Mouse (Mus musculus): Measurements from ENCODE around the gene Vash1. TPM values are rescaled to one million over a fixed set of nuclear protein-coding genes. Genes with fewer than 3 reads are reported as not detected.

Gene Vash1
- polyA plus RNA-seq, 1 experiment from 2014 or later: 10.7 TPM

DNA sequence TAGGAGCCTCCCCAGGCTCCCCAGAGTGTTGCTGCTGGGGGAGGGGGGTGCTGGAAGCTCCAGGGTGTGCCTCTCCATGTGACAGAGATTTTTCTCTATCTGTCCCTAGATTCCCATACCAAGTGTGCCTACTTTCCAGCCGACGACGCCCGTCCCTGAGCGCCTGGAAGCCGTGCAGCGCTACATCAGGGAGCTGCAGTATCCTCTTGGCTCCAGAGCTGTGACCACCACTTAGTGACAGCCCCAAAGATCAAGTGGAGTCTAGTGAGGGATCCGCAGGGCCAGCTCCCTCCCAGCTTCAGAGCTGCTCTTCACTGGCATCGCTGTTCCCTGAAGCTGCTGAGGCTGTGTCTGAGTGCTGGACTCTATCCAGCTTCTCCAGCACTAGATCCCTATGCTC, 6.8 kb downstream of the Vash1 start:
- ATAC-seq (replicated peaks; ENCODE audit: low FRiP score): no peak
- H3K4me1 ChIP-seq: peaks cover 26% of the 10 kb centered on the region
- no peak overlapping the region for H3K9ac ChIP-seq
- 74% methylated on average over 9 of the region's 9 CpGs for WGBS
- no peak overlapping the region for H3K4me3 ChIP-seq (replicated peaks)
- peaks cover 6% of the 10 kb centered on the region; the same call in 1 of the 2 replicates for H3K36me3 ChIP-seq
- no peaks in the 10 kb centered on the region for H3K27me3 ChIP-seq
- no peak overlapping the region for H3K27ac ChIP-seq
- no peaks in the 10 kb centered on the region for H3K9me3 ChIP-seq (replicated peaks)
- no peak overlapping the region for H3K4me2 ChIP-seq

DNA sequence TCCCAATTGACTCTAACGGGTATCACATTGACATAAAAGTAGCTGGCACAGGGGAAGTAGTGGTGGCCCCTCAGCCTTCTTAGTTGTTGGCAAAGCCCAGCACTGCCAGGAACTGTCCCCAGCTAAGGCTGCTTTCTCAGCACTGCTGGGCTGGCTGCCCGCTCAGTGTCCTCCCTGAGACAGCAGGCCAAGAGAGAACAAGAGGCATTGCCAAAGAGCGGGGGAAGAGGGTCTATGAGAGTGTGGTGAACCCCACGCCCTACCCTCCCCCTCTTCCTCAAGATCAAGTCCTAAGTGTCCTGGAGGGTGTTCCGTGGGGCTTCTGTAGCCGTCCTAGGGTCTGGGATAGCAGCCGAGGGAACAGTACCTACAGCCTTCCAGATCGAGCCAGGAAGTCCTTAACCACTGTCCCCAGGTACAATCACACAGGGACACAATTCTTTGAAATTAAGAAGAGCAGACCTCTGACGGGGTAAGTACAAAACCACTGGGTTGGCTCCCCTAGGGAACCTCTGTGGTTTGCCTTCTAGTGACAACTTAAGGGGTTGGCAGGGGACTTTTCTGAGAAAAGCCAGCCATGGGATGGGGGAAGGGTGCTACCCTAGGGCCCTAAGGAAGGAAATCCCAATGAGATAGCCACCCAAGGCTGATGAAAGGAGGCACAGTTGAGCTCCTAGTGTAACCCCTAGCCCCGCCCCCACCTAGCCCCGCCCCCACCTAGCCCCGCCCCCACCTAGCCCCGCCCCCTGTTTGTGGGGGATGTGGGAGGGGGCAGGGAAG, 8.2 kb downstream of the Vash1 start:
- Histone ChIP-seq H3K4me3 (replicated peaks) (no peak overlapping the region), H3K4me2 (no peak overlapping the region), H3K9ac (no peak overlapping the region), H3K36me3 (peaks cover 6% of the 10 kb centered on the region; the same call in 1 of the 2 replicates), H3K27ac (peak overlapping the region; percentile 74), H3K27me3 (no peaks in the 10 kb centered on the region), H3K9me3 (replicated peaks) (no peaks in the 10 kb centered on the region), H3K4me1 (peaks cover 31% of the 10 kb centered on the region)
- 65% methylated on average over 13 of the region's 13 CpGs for WGBS
- ATAC-seq (replicated peaks; ENCODE audit: low FRiP score): no peak

DNA sequence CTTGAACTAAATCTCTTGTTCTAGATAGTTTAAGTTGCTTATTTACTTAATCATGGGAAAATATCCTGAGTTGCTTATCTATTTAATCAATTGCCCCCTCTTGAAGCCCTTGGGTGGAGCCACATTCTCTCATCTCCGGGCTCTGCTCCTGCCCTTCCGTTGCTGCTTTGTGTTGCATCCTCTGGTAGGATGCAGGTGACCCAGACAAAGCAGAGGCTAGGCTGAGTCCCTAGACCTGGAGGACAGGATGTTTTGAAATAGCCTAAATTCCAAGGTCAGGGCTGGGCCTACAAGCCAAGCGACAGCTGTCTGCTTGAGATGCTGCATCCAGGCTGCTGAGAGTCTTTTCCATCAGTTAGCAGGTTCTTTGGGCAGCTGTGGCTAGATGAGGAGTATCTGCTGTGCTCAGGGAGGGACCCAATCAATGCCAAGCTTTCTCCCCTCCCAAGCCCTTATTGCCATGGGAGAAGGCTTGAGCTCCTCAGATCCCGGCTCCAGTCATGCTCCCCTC, 9.0 kb downstream of the Vash1 start:
- H3K9ac ChIP-seq: no peak overlapping the region
- no peak overlapping the region for H3K4me2 ChIP-seq
- peak overlapping the region; percentile 74 for H3K27ac ChIP-seq
- ATAC-seq (replicated peaks; ENCODE audit: low FRiP score): peak; percentile 9; the same call in 1 of the 2 replicates
- WGBS: 68% methylated on average over 4 of the region's 4 CpGs
- no peaks in the 10 kb centered on the region for H3K9me3 ChIP-seq (replicated peaks)
- peaks cover 35% of the 10 kb centered on the region for H3K4me1 ChIP-seq
- H3K36me3 ChIP-seq: peaks cover 6% of the 10 kb centered on the region; the same call in 1 of the 2 replicates
- H3K27me3 ChIP-seq: no peaks in the 10 kb centered on the region
- no peak overlapping the region for H3K4me3 ChIP-seq (replicated peaks)

DNA sequence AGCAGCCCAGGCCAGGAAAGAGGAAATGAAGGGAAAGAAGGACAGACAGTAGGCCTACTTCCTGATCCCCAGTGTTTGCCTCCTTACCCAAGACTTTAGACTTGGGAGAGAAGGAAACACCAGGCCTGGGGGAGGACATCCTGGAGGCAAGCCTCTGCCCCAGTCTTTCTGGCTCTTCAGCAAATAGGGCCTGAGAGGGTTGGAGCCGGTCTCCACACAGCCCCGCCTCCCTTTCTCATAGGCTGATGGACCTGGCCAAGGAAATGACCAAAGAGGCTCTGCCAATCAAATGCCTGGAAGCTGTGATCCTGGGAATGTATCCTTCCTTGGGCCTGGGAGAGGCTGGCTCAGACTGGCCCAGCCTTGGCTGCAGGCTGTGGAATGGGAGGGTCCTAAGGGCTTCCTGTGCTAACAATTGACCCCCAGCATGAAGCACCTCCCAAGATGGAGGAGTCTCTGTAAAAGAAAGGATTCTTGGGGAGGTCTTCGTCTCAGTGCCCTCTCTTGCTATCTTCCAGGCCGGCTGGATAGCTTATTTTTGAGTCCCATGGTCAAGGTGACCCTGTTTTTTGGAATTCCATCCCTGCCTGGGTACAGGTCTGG, 9.6 kb downstream of the Vash1 start:
- peaks cover 6% of the 10 kb centered on the region; the same call in 1 of the 2 replicates for H3K36me3 ChIP-seq
- H3K4me3 ChIP-seq (replicated peaks): no peak overlapping the region
- 78% methylated on average over 4 of the region's 4 CpGs for WGBS
- H3K4me1 ChIP-seq: peaks cover 40% of the 10 kb centered on the region
- H3K9ac ChIP-seq: no peak overlapping the region
- H3K27ac ChIP-seq: peak overlapping the region; percentile 74
- no peaks in the 10 kb centered on the region for H3K9me3 ChIP-seq (replicated peaks)
- no peaks in the 10 kb centered on the region for H3K27me3 ChIP-seq
- peak; percentile 53; the same call in 1 of the 2 replicates for ATAC-seq (replicated peaks; ENCODE audit: low FRiP score)
- no peak overlapping the region for H3K4me2 ChIP-seq

DNA sequence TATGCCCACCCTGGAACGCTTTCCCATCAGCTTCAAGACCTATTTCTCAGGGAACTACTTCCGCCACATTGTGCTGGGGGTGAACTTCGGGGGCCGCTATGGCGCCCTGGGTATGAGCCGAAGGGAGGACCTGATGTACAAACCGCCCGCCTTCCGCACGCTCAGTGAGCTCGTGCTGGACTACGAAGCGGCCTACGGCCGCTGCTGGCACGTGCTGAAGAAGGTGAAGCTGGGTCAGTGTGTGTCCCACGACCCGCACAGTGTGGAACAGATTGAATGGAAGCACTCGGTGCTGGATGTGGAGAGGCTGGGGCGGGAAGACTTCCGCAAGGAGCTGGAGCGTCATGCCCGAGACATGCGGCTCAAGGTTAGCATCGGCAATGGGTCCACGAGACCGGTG, 10.4 kb downstream of the Vash1 start:
- H3K27ac ChIP-seq: no peak overlapping the region
- peaks cover 6% of the 10 kb centered on the region; the same call in 1 of the 2 replicates for H3K36me3 ChIP-seq
- H3K9me3 ChIP-seq (replicated peaks): no peaks in the 10 kb centered on the region
- no peak overlapping the region for H3K4me2 ChIP-seq
- H3K4me3 ChIP-seq (replicated peaks): no peak overlapping the region
- no peak for ATAC-seq (replicated peaks; ENCODE audit: low FRiP score)
- peaks cover 46% of the 10 kb centered on the region for H3K4me1 ChIP-seq
- no peak overlapping the region for H3K9ac ChIP-seq
- WGBS: 97% methylated on average over 27 of the region's 27 CpGs
- no peaks in the 10 kb centered on the region for H3K27me3 ChIP-seq

DNA sequence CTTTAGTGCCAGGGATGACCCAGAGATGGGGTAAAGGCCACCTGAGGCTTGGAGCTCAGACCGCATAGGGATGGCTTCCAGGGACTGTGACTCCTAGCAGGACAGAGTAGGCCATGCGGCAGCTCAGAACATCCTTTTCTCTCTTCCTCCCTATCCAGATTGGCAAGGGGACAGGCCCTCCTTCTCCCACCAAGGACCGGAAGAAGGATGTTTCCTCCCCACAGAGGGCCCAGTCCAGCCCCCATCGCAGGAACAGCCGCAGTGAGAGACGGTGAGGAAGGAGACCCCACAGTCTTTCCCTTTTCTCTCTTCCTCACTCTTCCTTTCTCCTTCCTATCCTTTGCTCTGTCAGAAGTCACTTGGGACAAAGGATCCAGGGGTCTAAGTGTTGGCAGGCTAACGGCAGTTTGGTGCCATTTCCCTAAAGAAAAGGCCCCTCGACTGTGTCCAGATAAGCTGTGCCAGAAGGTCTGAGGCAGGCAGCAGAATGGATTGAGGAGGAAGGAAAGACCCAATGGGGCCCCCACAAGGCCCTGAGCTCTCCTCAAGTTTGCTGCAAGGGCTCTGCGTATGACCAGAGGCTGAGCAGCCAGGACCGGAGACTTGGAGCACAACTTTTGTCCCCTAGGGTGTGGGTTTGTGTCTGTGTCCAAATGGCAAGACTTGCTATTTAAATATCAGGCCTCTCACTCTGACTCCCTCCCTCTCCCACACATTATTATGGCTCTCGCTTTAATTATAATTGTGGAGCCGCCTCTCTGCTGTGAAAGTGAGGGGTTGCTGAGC, 12.4 kb downstream of the Vash1 start:
- WGBS: 67% methylated on average over 12 of the region's 12 CpGs

DNA sequence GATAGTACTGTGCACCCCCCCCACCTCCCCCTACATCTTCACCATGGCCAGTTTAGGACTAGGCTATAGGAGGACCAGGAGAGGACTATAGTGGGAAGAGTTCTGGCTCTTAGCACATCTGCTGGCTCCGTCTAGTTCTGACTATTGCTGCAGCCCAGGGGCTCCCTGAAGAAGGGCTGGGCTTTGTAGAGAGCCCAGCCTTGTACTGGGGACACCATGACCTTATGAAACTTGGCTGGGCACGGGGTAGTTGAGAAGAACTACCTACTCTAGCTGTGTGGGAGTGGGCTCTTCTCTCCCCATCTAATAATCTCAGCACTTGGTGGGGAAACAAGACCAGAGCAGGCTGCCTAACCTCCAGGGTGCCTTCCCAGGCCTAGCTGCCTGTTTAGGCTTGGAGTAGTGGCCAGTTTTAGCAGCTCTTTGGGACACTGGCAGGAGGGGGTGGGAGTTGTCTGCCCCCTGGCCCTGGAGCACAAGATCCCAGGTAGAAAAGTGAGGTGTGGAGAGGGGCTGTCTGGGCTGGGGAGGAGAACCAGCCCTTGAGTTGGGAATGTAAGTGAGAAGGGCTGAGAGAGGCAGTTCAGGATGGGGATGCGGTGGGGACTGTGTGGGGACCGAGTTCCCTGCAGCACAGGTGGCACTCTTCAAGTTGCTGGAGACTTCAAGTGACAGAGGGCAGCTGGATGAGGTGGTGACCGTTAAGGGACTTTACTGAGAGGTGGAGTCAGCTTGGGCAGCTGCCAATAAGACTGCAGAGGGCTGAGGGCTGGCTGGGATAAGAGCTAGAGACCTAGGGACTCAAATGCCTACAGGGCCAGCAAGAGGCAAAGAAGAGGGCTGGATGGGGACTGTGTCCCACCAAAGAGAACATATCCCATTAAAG, 14.2 kb downstream of the Vash1 start:
- ATAC-seq (replicated peaks; ENCODE audit: low FRiP score): peak; percentile 74
- Histone ChIP-seq H3K27me3 (no peaks in the 10 kb centered on the region), H3K4me3 (replicated peaks) (no peak overlapping the region), H3K27ac (peak overlapping the region; percentile 63), H3K9ac (no peak overlapping the region), H3K4me1 (peaks cover 34% of the 10 kb centered on the region), H3K4me2 (no peak overlapping the region), H3K9me3 (replicated peaks) (no peaks in the 10 kb centered on the region), H3K36me3 (peaks cover 6% of the 10 kb centered on the region; the same call in 1 of the 2 replicates)
- 32% methylated on average over 5 of the region's 5 CpGs for WGBS

More for the DNA sequence above, 12.4 kb downstream of the Vash1 start:
- no peak overlapping the region for H3K4me2 ChIP-seq
- no peaks in the 10 kb centered on the region for H3K27me3 ChIP-seq
- no peak for ATAC-seq (replicated peaks; ENCODE audit: low FRiP score)
- no peak overlapping the region for H3K4me3 ChIP-seq (replicated peaks)
- H3K27ac ChIP-seq: peak overlapping the region; percentile 41; the same call in 1 of the 2 replicates
- no peak overlapping the region for H3K9ac ChIP-seq
- no peaks in the 10 kb centered on the region for H3K9me3 ChIP-seq (replicated peaks)
- peaks cover 46% of the 10 kb centered on the region for H3K4me1 ChIP-seq
- peaks cover 6% of the 10 kb centered on the region; the same call in 1 of the 2 replicates for H3K36me3 ChIP-seq

DNA sequence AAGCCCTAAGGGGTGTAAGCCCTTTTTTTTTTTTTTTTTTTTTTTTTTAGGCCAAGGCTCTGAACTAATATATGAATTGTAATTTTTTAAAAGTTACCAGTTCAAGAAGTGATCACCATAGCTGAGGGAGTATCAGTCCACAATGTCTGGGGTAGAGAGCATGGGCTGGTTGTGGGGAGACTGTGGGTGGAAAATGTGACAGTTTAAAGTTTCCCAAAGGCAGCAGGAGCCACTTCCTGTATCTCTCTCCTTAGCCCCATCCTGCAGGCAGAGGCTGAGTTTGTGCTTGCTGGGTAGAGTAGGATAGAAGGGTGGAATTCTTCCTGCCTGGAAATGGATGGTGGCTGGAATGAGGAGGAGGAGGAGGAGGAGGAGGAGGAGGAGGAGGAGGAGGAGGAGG, 14.9 kb downstream of the Vash1 start:
- no peak overlapping the region for H3K4me2 ChIP-seq
- H3K27ac ChIP-seq: peak overlapping the region; percentile 63; the same call in 1 of the 2 replicates
- no peak for ATAC-seq (replicated peaks; ENCODE audit: low FRiP score)
- no peak overlapping the region for H3K9ac ChIP-seq
- H3K36me3 ChIP-seq: peaks cover 3% of the 10 kb centered on the region; the same call in 1 of the 2 replicates
- H3K4me3 ChIP-seq (replicated peaks): no peak overlapping the region
- no peaks in the 10 kb centered on the region for H3K27me3 ChIP-seq
- peaks cover 31% of the 10 kb centered on the region for H3K4me1 ChIP-seq
- H3K9me3 ChIP-seq (replicated peaks): no peaks in the 10 kb centered on the region

DNA sequence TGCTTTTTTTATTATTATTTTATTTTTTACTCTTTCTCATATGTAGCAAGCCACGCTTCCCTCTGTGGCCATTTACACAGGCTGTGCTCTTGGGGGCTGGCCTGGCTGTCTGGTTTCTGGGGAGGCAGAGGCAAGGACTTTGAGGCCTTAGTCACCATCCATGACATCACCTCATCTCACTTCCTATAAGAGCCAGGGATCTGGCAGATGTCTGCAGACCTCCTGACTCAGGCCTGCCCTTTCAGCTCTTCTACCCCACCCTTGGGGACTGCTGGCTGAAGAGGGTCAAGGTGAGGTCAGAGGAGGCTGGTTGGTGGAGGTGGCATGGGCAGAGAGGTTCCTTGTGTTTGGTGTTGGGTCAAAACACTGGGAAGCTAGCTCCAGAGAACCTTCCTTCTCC, 15.9 kb downstream of the Vash1 start:
- WGBS: 89% methylated on average over 1 of the region's 1 CpGs
- H3K9me3 ChIP-seq (replicated peaks): no peaks in the 10 kb centered on the region
- H3K4me1 ChIP-seq: peaks cover 31% of the 10 kb centered on the region
- ATAC-seq (replicated peaks; ENCODE audit: low FRiP score): no peak
- H3K36me3 ChIP-seq: no peaks in the 10 kb centered on the region
- no peak overlapping the region for H3K4me3 ChIP-seq (replicated peaks)
- no peak overlapping the region for H3K27ac ChIP-seq
- no peak overlapping the region for H3K9ac ChIP-seq
- H3K27me3 ChIP-seq: no peaks in the 10 kb centered on the region
- H3K4me2 ChIP-seq: no peak overlapping the region

DNA sequence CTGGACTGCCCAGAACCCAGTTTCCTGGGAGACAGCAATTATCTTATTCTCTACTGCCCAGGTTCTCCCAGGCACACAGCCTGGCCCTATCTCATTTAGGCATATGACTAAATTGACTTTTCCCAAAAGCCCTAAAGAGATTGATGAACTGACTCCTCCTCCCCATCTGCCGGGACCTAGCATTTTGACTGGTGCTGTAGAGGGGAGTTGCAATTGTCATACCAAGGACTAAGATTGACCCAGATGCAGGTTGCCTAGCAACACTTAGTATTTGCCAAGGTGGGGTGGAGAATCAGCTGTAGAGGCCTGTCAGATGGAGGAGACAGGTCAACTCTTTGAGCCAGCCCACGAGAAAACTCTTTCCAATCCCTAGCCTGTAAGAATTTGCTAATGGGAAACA, 19.5 kb downstream of the Vash1 start:
- no peaks in the 10 kb centered on the region for H3K36me3 ChIP-seq
- no peak for ATAC-seq (replicated peaks; ENCODE audit: low FRiP score)
- H3K4me3 ChIP-seq (replicated peaks): no peak overlapping the region
- no peaks in the 10 kb centered on the region for H3K9me3 ChIP-seq (replicated peaks)
- H3K9ac ChIP-seq: no peak overlapping the region
- H3K4me1 ChIP-seq: peaks cover 14% of the 10 kb centered on the region
- H3K27ac ChIP-seq: no peak overlapping the region
- no peaks in the 10 kb centered on the region for H3K27me3 ChIP-seq
- H3K4me2 ChIP-seq: no peak overlapping the region
- WGBS: 80% methylated on average over 2 of the region's 2 CpGs

DNA sequence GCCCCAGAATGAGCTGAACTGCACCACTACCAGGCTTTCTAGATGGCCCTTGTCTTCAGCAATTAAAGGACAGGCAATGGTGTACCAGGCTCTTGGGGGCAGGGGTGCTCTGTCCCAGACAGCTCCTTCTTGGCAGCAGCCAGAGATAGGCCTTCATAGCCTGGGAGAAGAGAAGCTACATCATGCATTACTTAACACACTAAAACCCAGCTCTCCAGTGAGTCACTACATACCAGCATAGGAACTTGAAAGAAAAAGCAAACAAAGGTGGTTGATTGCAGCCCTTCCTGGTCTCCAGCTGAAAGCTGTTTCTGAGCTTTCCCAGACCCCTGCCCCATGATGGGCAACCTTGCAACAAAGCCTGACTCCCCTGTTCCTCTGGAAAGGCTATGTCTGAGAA, 20.0 kb downstream of the Vash1 start:
- Histone ChIP-seq H3K4me2 (no peak overlapping the region), H3K9me3 (replicated peaks) (no peaks in the 10 kb centered on the region), H3K9ac (no peak overlapping the region), H3K36me3 (0 out of 2 replicates have a peak, but pooled peaks cover under 1% of the 10 kb centered on the region), H3K27ac (no peak overlapping the region), H3K4me3 (replicated peaks) (no peak overlapping the region), H3K27me3 (no peaks in the 10 kb centered on the region), H3K4me1 (peaks cover 10% of the 10 kb centered on the region)
- no peak for ATAC-seq (replicated peaks; ENCODE audit: low FRiP score)

Data from kidney, embryonic 15.5 days (tissue).